Mouse (Mus musculus): ENCODE results near the gene Col5a1. TPM values are rescaled to one million over a fixed set of nuclear protein-coding genes. Genes with fewer than 3 reads are reported as not detected.

Gene Col5a1
- polyA plus RNA-seq, 1 experiment: 3.8 TPM

- 51% methylated on average over 3 of the region's 3 CpGs for WGBS
- Histone ChIP-seq H3K27ac (ENCODE audit: control insufficient read depth, insufficient read depth, low read length) (no peak overlapping the region), H3K27me3 (ENCODE audit: control insufficient read depth, insufficient read depth, low read length) (no peaks in the 10 kb centered on the region), H3K4me3 (ENCODE audit: control insufficient read depth, insufficient read depth, low read length) (no peak overlapping the region), H3K4me1 (replicated peaks; ENCODE audit: control insufficient read depth, insufficient read depth, low read length) (no peaks in the 10 kb centered on the region), H3K36me3 (ENCODE audit: control insufficient read depth, insufficient read depth, low read length) (no peaks in the 10 kb centered on the region)
- peak; percentile 69 for DNase-seq
- TF ChIP-seq POLR2A (IDR thresholded peaks at IDR 0.05; ENCODE audit: control insufficient read depth, extremely low read depth, insufficient read depth, low read length, poor library complexity) (no peak), CTCF (IDR thresholded peaks at IDR 0.05; ENCODE audit: borderline replicate concordance, control insufficient read depth, extremely low read depth, insufficient read depth, low read length, poor library complexity) (peak; percentile 21; the same call in 1 of the 2 replicates)
Measured at GRCm38 (mm10) chr2:27899894-27900293, 13.7 kb downstream of the Col5a1 start.

GRCm38 (mm10) chr2:27901076-27901475 lies 14.9 kb downstream of the Col5a1 start:
- Histone ChIP-seq H3K4me3 (ENCODE audit: control insufficient read depth, insufficient read depth, low read length) (no peak overlapping the region), H3K36me3 (ENCODE audit: control insufficient read depth, insufficient read depth, low read length) (no peaks in the 10 kb centered on the region), H3K4me1 (replicated peaks; ENCODE audit: control insufficient read depth, insufficient read depth, low read length) (no peaks in the 10 kb centered on the region), H3K27ac (ENCODE audit: control insufficient read depth, insufficient read depth, low read length) (no peak overlapping the region), H3K27me3 (ENCODE audit: control insufficient read depth, insufficient read depth, low read length) (no peaks in the 10 kb centered on the region)
- 65% methylated on average over 2 of the region's 2 CpGs for WGBS
- no peak for TF ChIP-seq POLR2A (IDR thresholded peaks at IDR 0.05; ENCODE audit: control insufficient read depth, extremely low read depth, insufficient read depth, low read length, poor library complexity)
- no peak for TF ChIP-seq CTCF (IDR thresholded peaks at IDR 0.05; ENCODE audit: borderline replicate concordance, control insufficient read depth, extremely low read depth, insufficient read depth, low read length, poor library complexity)
- DNase-seq: no peak

- 92% methylated on average over 9 of the region's 9 CpGs for WGBS
Measured at GRCm38 (mm10) chr2:27901525-27902245, 15.5 kb downstream of the Col5a1 start.

GRCm38 (mm10) chr2:27902318-27902717 lies 16.1 kb downstream of the Col5a1 start:
- TF ChIP-seq CTCF (IDR thresholded peaks at IDR 0.05; ENCODE audit: borderline replicate concordance, control insufficient read depth, extremely low read depth, insufficient read depth, low read length, poor library complexity) (no peak), POLR2A (IDR thresholded peaks at IDR 0.05; ENCODE audit: control insufficient read depth, extremely low read depth, insufficient read depth, low read length, poor library complexity) (no peak)
- H3K27ac ChIP-seq (ENCODE audit: control insufficient read depth, insufficient read depth, low read length): no peak overlapping the region
- H3K36me3 ChIP-seq (ENCODE audit: control insufficient read depth, insufficient read depth, low read length): no peaks in the 10 kb centered on the region
- DNase-seq: no peak
- 83% methylated on average over 3 of the region's 3 CpGs for WGBS
- no peak overlapping the region for H3K4me3 ChIP-seq (ENCODE audit: control insufficient read depth, insufficient read depth, low read length)
- no peaks in the 10 kb centered on the region for H3K27me3 ChIP-seq (ENCODE audit: control insufficient read depth, insufficient read depth, low read length)
- H3K4me1 ChIP-seq (replicated peaks; ENCODE audit: control insufficient read depth, insufficient read depth, low read length): no peaks in the 10 kb centered on the region

More at GRCm38 (mm10) chr2:27901525-27902245, 15.5 kb downstream of the Col5a1 start:
- Histone ChIP-seq H3K36me3 (ENCODE audit: control insufficient read depth, insufficient read depth, low read length) (no peaks in the 10 kb centered on the region), H3K27me3 (ENCODE audit: control insufficient read depth, insufficient read depth, low read length) (no peaks in the 10 kb centered on the region), H3K27ac (ENCODE audit: control insufficient read depth, insufficient read depth, low read length) (no peak overlapping the region), H3K4me3 (ENCODE audit: control insufficient read depth, insufficient read depth, low read length) (no peak overlapping the region), H3K4me1 (replicated peaks; ENCODE audit: control insufficient read depth, insufficient read depth, low read length) (no peaks in the 10 kb centered on the region)
- no peak for DNase-seq
- TF ChIP-seq POLR2A (IDR thresholded peaks at IDR 0.05; ENCODE audit: control insufficient read depth, extremely low read depth, insufficient read depth, low read length, poor library complexity) (no peak), CTCF (IDR thresholded peaks at IDR 0.05; ENCODE audit: borderline replicate concordance, control insufficient read depth, extremely low read depth, insufficient read depth, low read length, poor library complexity) (no peak)

GRCm38 (mm10) chr2:27905411-27905810 lies 19.2 kb downstream of the Col5a1 start:
- no peaks in the 10 kb centered on the region for H3K4me1 ChIP-seq (replicated peaks; ENCODE audit: control insufficient read depth, insufficient read depth, low read length)
- no peaks in the 10 kb centered on the region for H3K36me3 ChIP-seq (ENCODE audit: control insufficient read depth, insufficient read depth, low read length)
- H3K27ac ChIP-seq (ENCODE audit: control insufficient read depth, insufficient read depth, low read length): no peak overlapping the region
- WGBS: 74% methylated on average over 2 of the region's 2 CpGs
- no peaks in the 10 kb centered on the region for H3K27me3 ChIP-seq (ENCODE audit: control insufficient read depth, insufficient read depth, low read length)
- TF ChIP-seq POLR2A (IDR thresholded peaks at IDR 0.05; ENCODE audit: control insufficient read depth, extremely low read depth, insufficient read depth, low read length, poor library complexity) (no peak), CTCF (IDR thresholded peaks at IDR 0.05; ENCODE audit: borderline replicate concordance, control insufficient read depth, extremely low read depth, insufficient read depth, low read length, poor library complexity) (no peak)
- no peak overlapping the region for H3K4me3 ChIP-seq (ENCODE audit: control insufficient read depth, insufficient read depth, low read length)
- no peak for DNase-seq

GRCm38 (mm10) chr2:27910501-27910900 lies 24.3 kb downstream of the Col5a1 start:
- TF ChIP-seq POLR2A (IDR thresholded peaks at IDR 0.05; ENCODE audit: control insufficient read depth, extremely low read depth, insufficient read depth, low read length, poor library complexity): no peak
- no peak for TF ChIP-seq CTCF (IDR thresholded peaks at IDR 0.05; ENCODE audit: borderline replicate concordance, control insufficient read depth, extremely low read depth, insufficient read depth, low read length, poor library complexity)
- no peak overlapping the region for H3K27ac ChIP-seq (ENCODE audit: control insufficient read depth, insufficient read depth, low read length)
- no peaks in the 10 kb centered on the region for H3K27me3 ChIP-seq (ENCODE audit: control insufficient read depth, insufficient read depth, low read length)
- WGBS: 86% methylated on average over 3 of the region's 3 CpGs
- DNase-seq: no peak
- H3K4me3 ChIP-seq (ENCODE audit: control insufficient read depth, insufficient read depth, low read length): no peak overlapping the region
- H3K36me3 ChIP-seq (ENCODE audit: control insufficient read depth, insufficient read depth, low read length): no peaks in the 10 kb centered on the region
- no peaks in the 10 kb centered on the region for H3K4me1 ChIP-seq (replicated peaks; ENCODE audit: control insufficient read depth, insufficient read depth, low read length)

Data from thymus, adult 2 months (tissue).